Mouse (Mus musculus): ENCODE measurements around the gene Myadm. TPM values are rescaled to one million over a fixed set of nuclear protein-coding genes. Genes with fewer than 3 reads are reported as not detected.
"Not testable (repeated sequence)": the region's sequence is repeated elsewhere in the genome, so short reads cannot be mapped to it uniquely, and the experiment has no call there.

Myadm gene
- polyA plus RNA-seq, 1 experiment from 2014 or later = 38.0 TPM

DNA sequence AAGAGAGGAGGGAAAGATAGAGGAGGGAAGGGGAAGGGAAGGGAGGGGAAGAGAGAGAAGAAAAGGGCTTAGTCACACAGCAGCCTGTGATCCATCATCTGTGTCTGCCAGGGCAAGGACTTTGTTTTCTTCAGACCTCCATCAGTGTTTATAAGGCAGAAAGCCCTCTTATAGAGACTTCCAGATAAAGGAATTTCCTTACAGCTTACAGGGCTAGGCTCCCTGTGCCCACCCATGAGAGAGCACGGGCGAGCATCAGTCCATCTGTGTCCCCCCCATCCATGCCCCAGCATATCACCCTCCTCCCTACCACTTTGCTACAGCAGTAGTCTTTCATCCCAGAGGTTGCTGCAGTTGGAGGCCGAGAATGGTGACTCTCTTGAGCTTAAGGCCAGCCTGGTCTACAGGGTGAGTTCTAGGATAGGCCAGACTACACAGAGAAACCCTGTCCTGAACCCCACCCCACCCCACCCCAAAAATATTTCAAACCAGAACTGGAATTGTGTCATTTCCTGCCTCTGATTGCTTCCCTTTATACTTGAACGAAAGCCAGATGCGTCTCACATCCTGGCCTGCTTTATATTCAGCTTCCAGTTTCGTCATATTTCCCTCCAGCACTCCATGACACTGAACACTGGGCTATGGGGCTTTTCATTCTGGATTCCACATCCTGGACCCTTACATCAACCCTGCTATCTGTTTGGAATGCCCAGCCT lies 13.3 kb upstream of the Myadm start:
- H3K27ac ChIP-seq = 0 out of 2 replicates have a peak overlapping the region, but pooled peaks have one; percentile 36
- no peak overlapping the region for H3K4me3 ChIP-seq
- WGBS = 39% methylated on average over 6 of the region's 6 CpGs
- H3K4me2 ChIP-seq (replicated peaks) = no peak overlapping the region
- H3K36me3 ChIP-seq = no peaks in the 10 kb centered on the region
- no peaks in the 10 kb centered on the region for H3K9me3 ChIP-seq
- 0 out of 2 replicates have a peak, but pooled peaks cover 3% of the 10 kb centered on the region for H3K4me1 ChIP-seq
- ATAC-seq (ENCODE audit: insufficient number of reproducible peaks, insufficient read depth, low FRiP score, low TSS enrichment) = no peak
- no peak overlapping the region for H3K9ac ChIP-seq
- no peaks in the 10 kb centered on the region for H3K27me3 ChIP-seq

DNA sequence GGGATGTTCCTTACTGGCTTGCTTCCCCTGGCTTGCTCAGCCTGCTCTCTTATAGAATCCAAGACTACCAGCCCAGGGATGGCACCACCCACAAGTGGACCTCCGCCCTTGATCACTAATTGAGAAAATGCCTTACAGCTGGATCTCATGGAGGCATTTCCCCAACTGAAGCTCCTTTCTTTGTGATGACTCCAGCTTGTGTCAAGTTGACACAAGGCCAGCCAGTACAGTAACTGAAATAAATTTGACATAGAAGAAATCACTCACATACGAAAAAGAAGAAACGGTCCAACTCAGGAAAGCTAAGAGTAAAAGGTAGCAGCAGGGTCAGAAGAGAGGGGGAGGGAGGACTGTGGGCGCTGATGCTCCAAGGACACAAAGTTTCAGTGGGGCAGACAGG lies 12.1 kb upstream of the Myadm start:
- ATAC-seq (ENCODE audit: insufficient number of reproducible peaks, insufficient read depth, low FRiP score, low TSS enrichment); H3K4me1 ChIP-seq: not testable (repeated sequence)

DNA sequence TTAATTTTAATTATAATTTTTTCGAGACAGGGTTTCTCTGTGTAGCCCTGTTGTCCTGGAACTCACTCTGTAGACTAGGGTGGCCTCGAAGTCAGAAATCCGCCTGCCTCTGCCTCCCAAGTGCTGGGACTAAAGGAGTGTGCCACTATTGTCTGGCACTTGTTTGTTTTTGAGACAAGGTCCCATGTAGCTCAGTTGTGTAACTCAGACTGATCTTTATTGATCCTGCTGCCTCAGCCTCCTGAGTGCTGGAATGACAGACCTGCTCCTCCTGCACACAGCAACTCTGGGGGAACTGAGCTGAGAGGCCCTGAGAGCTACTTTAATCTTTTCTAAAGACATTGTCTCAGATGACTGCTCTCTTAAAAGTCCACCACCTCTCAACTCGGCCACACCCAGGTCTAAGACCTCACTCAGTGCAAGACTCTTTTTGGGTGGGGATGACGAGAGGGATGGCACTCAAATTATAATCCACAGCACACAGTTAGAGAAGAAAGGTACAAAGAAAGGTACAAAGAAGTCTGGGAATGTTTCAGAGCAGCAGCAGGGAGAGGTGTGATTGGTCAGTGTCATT lies 8.7 kb upstream of the Myadm start:
- Histone ChIP-seq H3K4me1 (0 out of 2 replicates have a peak, but pooled peaks cover 3% of the 10 kb centered on the region), H3K27ac (no peak overlapping the region), H3K9me3 (no peaks in the 10 kb centered on the region), H3K36me3 (no peaks in the 10 kb centered on the region), H3K4me3 (no peak overlapping the region), H3K4me2 (replicated peaks) (no peak overlapping the region), H3K27me3 (no peaks in the 10 kb centered on the region), H3K9ac (no peak overlapping the region)
- no peak for ATAC-seq (ENCODE audit: insufficient number of reproducible peaks, insufficient read depth, low FRiP score, low TSS enrichment)
- 72% methylated on average over 5 of the region's 5 CpGs for WGBS

More for the DNA sequence above, 12.1 kb upstream of the Myadm start:
- not testable (repeated sequence) for H3K36me3 ChIP-seq; H3K9me3 ChIP-seq; H3K9ac ChIP-seq; H3K27ac ChIP-seq; H3K4me3 ChIP-seq; H3K4me2 ChIP-seq (replicated peaks); H3K27me3 ChIP-seq
- 30% methylated on average over 4 of the region's 4 CpGs for WGBS

DNA sequence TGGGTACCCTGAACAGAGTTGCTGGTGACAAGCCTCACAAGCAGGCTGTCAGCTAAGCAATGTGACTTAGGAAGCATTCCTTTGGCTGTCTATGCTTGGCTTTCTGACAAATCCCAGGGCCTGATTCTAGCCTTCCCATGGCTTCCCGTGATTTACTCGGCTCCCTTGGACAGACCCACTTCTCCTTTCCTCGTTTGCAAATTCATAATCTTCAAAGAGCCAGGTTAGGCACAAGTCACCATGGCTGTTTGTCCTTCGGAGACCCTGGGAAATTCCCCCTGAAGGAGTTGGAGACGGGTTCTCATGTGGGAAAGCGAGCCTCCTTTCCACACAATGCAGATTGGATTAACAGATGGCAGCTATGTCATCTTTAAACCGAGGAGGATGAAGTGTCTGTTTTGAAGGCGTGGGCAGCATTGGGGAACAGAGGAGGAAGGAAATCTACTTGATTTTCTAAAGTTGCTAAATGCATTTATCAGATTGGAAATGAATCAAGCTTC lies 8.2 kb upstream of the Myadm start:
- 55% methylated on average over 8 of the region's 8 CpGs for WGBS
- Histone ChIP-seq H3K4me1 (0 out of 2 replicates have a peak, but pooled peaks cover 3% of the 10 kb centered on the region), H3K9ac (no peak overlapping the region), H3K27ac (no peak overlapping the region), H3K4me3 (no peak overlapping the region), H3K4me2 (replicated peaks) (no peak overlapping the region), H3K9me3 (no peaks in the 10 kb centered on the region), H3K27me3 (no peaks in the 10 kb centered on the region), H3K36me3 (no peaks in the 10 kb centered on the region)
- no peak for ATAC-seq (ENCODE audit: insufficient number of reproducible peaks, insufficient read depth, low FRiP score, low TSS enrichment)

DNA sequence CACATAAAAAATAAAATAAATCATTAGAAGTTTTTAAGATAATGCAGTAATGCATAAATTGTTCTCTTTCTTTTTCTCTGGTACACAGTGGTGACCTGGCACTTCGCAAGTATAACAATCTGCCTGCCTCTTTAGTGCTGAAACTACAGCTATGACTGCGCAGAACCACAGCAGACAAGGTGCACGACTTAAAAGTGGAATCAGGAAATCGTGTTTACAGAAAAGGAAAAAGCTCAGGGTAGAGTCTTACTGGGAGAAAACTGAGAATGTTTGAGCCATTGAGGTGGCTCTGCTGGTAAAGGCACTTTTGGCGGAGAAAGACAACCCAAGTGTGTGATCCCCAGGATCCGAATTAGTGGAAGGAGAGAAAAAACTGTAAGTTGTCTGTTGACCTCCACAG lies 7.1 kb upstream of the Myadm start:
- ATAC-seq (ENCODE audit: insufficient number of reproducible peaks, insufficient read depth, low FRiP score, low TSS enrichment) = no peak
- H3K9ac ChIP-seq = no peak overlapping the region
- no peak overlapping the region for H3K4me3 ChIP-seq
- H3K4me1 ChIP-seq = 0 out of 2 replicates have a peak, but pooled peaks cover 3% of the 10 kb centered on the region
- H3K27me3 ChIP-seq = no peaks in the 10 kb centered on the region
- no peaks in the 10 kb centered on the region for H3K36me3 ChIP-seq
- no peak overlapping the region for H3K4me2 ChIP-seq (replicated peaks)
- no peak overlapping the region for H3K27ac ChIP-seq
- WGBS = 80% methylated on average over 6 of the region's 6 CpGs
- no peaks in the 10 kb centered on the region for H3K9me3 ChIP-seq

DNA sequence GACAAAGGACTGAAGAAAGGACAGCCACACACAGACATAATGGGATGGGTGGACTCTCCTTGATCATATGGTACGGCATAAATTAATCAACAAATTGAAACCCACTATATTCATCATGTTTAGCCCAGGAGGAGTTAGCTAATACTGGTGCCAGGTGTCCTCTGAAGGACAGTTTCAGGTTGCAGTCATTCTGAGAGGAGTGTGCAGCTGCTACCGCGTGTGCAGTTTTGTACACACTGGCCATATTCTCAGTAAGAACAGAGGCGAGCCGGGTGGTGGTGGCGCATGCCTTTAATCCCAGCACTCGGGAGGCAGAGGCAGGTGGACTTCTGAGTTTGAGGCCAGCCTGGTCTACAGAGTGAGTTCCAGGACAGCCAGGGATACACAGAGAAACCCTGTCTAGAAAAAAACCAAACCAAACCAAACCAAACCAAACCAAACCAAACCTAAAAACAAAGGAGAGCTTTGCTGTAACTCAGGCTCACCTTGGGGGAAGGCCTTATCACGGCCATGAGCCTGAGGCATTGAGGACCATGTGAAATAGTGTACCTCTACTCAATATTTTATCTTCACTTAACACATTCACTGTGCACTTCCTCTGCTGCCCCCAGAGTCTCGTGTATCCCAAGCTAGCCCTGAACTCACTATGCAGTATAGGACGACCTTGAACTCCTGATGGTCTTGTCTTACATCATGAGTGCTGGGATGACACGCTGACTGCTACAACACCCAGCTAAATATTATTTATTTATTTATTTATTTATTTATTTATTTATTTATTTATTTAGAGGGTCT lies 5.6 kb upstream of the Myadm start:
- no peak overlapping the region for H3K9ac ChIP-seq
- ATAC-seq (ENCODE audit: insufficient number of reproducible peaks, insufficient read depth, low FRiP score, low TSS enrichment) = no peak
- no peaks in the 10 kb centered on the region for H3K9me3 ChIP-seq
- no peaks in the 10 kb centered on the region for H3K4me1 ChIP-seq
- no peak overlapping the region for H3K4me2 ChIP-seq (replicated peaks)
- 86% methylated on average over 11 of the region's 11 CpGs for WGBS
- no peak overlapping the region for H3K27ac ChIP-seq
- H3K27me3 ChIP-seq = no peaks in the 10 kb centered on the region
- no peak overlapping the region for H3K4me3 ChIP-seq
- H3K36me3 ChIP-seq = no peaks in the 10 kb centered on the region

DNA sequence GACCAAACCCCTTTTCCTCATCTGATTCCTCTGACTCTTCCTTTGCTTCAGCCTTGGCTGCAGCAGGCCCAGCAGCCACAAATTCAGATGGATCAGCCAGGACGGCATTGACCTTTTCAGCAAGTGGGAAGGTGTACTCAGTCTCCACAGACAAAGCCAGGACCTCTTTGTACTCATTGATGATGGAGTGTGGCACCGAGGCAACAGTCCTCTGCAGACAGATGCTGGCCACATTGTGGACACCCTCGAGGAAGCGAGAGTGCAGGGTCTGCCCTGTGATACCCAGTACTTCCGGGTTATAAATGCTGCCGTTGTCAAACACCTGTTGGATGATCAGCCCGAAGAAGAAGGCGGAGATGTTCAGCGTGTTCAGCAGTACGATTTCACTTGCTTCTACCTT lies 4.3 kb upstream of the Myadm start:
- Histone ChIP-seq H3K27ac (no peak overlapping the region), H3K4me2 (replicated peaks) (no peak overlapping the region), H3K9ac (no peak overlapping the region), H3K9me3 (no peaks in the 10 kb centered on the region), H3K4me1 (peaks cover 1% of the 10 kb centered on the region; the same call in 1 of the 2 replicates), H3K27me3 (no peaks in the 10 kb centered on the region), H3K36me3 (no peaks in the 10 kb centered on the region), H3K4me3 (no peak overlapping the region)
- no peak for ATAC-seq (ENCODE audit: insufficient number of reproducible peaks, insufficient read depth, low FRiP score, low TSS enrichment)
- WGBS = 87% methylated on average over 10 of the region's 10 CpGs

DNA sequence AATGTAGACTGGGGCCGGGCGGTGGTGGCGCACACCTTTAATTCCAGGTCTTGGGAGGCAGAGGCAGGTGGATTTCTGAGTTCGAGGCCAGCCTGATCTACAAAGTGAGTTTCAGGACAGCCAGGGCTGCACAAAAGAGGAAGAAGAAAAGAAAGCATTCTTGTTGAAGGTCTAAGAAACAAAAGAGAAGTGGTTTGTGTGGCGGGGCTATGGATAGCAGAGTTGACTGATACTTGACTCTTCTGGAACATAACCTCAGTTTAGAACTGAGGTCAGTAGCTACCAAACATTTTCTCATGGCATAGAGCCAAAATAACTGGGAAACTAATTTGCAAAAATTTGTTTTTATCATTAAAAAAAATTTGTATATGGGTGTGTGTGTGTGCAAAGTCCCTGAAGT lies 2.8 kb upstream of the Myadm start:
- Histone ChIP-seq H3K4me2 (replicated peaks) (no peak overlapping the region), H3K27ac (no peak overlapping the region), H3K9ac (no peak overlapping the region), H3K9me3 (no peaks in the 10 kb centered on the region), H3K4me3 (no peak overlapping the region), H3K36me3 (no peaks in the 10 kb centered on the region), H3K27me3 (no peaks in the 10 kb centered on the region), H3K4me1 (peaks cover 4% of the 10 kb centered on the region; the same call in 1 of the 2 replicates)
- WGBS = 91% methylated on average over 5 of the region's 5 CpGs
- ATAC-seq (ENCODE audit: insufficient number of reproducible peaks, insufficient read depth, low FRiP score, low TSS enrichment) = no peak

DNA sequence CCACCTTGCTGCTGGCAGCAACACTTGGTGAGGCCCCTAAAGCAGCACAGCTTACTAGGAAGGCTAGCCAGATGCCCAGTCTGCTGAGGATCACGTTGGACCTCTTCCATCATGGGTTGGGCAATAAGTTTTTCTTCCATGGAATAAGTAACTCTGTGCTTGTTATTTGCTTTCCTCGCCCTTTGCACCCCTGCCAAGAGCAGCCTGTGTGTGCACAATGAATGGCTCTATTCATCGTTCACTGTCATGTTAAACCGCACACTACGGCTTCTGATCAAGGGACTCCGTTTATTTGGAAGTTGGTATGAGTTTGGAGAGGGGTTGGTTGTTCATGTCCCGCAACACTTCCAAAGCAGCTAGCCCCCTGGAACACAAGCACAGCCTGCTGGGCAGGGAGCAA lies 1.7 kb upstream of the Myadm start:
- H3K4me1 ChIP-seq = peaks cover 10% of the 10 kb centered on the region
- no peak overlapping the region; the same call in 1 of the 2 replicates for H3K27ac ChIP-seq
- WGBS = 45% methylated on average over 7 of the region's 7 CpGs
- H3K9me3 ChIP-seq = no peaks in the 10 kb centered on the region
- H3K36me3 ChIP-seq = no peaks in the 10 kb centered on the region
- no peak overlapping the region for H3K9ac ChIP-seq
- no peak overlapping the region for H3K4me3 ChIP-seq
- no peaks in the 10 kb centered on the region for H3K27me3 ChIP-seq
- ATAC-seq (ENCODE audit: insufficient number of reproducible peaks, insufficient read depth, low FRiP score, low TSS enrichment) = no peak
- H3K4me2 ChIP-seq (replicated peaks) = no peak overlapping the region

DNA sequence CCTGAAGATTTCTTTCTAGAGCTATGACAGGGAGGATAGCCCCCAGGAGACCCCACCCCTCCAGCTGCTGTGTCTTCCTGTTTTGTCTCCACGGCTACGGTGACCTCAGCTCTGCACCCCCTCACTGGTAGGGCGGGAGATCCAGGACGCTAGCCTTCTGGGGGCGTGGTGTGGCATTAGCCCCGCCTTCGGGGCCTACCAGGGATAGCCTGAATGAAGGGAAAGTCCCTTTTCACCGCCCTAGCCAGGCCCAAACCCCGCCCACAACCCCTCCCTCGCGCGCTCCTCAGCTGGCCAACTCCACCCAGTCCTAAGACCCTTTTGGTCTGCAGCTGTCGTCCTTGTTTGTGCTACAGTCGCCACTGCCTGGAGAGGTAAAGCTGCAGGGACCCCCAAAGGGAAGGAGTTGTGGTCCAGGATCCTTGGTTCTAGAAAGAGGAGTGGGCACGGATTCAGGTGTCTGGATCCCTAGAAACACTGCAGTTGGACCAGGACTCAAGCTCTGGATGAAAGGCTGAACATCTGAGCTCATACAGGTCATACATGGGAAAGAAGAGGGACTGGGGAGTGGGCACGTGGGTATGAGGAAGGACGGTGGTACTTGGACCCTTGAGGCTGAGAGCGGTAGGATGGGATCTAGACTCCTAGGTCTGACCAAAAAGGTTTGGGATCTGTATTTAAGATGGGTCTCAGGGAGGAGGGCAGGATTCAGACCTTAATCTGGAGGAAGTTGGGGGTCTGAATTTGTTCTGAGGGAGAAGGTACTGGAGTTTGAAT lies 1.6 kb downstream of the Myadm start:
- H3K4me3 ChIP-seq = peak overlapping the region; percentile 44
- no peaks in the 10 kb centered on the region for H3K27me3 ChIP-seq
- ATAC-seq (ENCODE audit: insufficient number of reproducible peaks, insufficient read depth, low FRiP score, low TSS enrichment) = peak; percentile 83
- H3K9me3 ChIP-seq = no peaks in the 10 kb centered on the region
- peaks cover 16% of the 10 kb centered on the region for H3K4me1 ChIP-seq
- H3K9ac ChIP-seq = peak overlapping the region; percentile 51
- WGBS = 2% methylated on average over 18 of the region's 18 CpGs
- peak overlapping the region; percentile 82 for H3K27ac ChIP-seq
- peaks cover 14% of the 10 kb centered on the region for H3K36me3 ChIP-seq
- H3K4me2 ChIP-seq (replicated peaks) = peak overlapping the region; percentile 67

DNA sequence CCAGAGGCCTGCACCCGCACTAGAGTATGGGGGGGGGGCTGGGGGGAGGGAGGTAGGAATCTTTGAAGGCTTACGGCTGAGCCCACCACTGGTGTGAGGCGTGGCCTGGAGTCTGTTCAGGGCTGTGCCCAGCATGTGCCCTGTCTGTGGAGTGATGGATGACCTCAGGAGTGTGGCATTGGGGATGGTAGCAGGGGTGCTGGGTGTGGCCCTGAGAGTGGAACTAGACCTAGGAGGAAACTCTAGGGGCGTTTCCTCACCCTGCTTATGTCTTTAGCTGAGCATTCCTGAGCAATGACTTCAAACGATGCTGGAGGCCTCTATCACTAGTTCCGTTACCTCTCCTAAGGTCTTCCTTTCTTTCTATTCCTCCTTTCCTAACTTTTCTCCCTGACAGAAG lies 2.3 kb downstream of the Myadm start:
- H3K36me3 ChIP-seq = peaks cover 14% of the 10 kb centered on the region
- ATAC-seq (ENCODE audit: insufficient number of reproducible peaks, insufficient read depth, low FRiP score, low TSS enrichment) = peak; percentile 19; the same call in 1 of the 2 replicates
- peak overlapping the region; percentile 44 for H3K4me3 ChIP-seq
- no peaks in the 10 kb centered on the region for H3K9me3 ChIP-seq
- peak overlapping the region; percentile 67 for H3K4me2 ChIP-seq (replicated peaks)
- 61% methylated on average over 6 of the region's 6 CpGs for WGBS
- H3K27ac ChIP-seq = no peak overlapping the region
- H3K9ac ChIP-seq = no peak overlapping the region
- H3K27me3 ChIP-seq = no peaks in the 10 kb centered on the region
- H3K4me1 ChIP-seq = peaks cover 16% of the 10 kb centered on the region

Data from embryonic facial prominence, embryonic 12.5 days (tissue).